Mouse (Mus musculus) brain, embryonic 14.5 days (tissue): ENCODE measurements around the gene Edar.

Source experiments
- CTCF ChIP-seq: fragments of 200-500 bp; IDR thresholded peaks from 2 replicates; pipeline ENCODE4 v1.5.1; 2012; ENCODE audit warnings: inconsistent platforms, mild to moderate bottlenecking, moderate library complexity, borderline replicate concordance; ENCODE audit not compliant: insufficient read depth, insufficient read length; ENCODE audit errors: extremely low read depth
- POLR2A ChIP-seq: fragments of 200-500 bp; IDR thresholded peaks from 2 replicates; pipeline ENCODE4 v1.6.1; 2012; ENCODE audit warnings: mild to moderate bottlenecking, inconsistent platforms, borderline replicate concordance; ENCODE audit not compliant: poor library complexity, insufficient read depth, insufficient read length, severe bottlenecking; ENCODE audit errors: extremely low read depth

DNA sequence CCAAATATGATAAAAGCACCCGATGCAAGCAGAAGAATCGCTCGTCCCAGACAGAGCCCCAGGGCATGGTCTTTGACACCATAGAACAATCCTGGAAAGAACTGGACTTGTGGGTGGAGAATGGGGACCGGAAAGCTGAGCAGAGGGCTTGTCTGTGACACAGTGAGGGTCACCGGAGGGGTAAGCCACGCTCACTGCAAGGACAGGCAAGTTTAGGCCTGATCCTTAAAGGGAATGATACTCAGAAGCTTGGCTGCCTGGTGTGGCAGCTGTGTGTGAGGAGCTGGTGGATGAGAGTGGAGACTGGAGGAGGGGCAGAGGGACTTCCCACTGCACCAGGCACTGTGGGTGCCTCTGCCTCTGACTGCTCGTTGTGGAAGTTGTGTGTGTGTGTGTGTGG lies 15.6 kb upstream of the Edar start:
- no peak for TF ChIP-seq CTCF
- no peak for TF ChIP-seq POLR2A
